Mouse (Mus musculus): Measurements from ENCODE around the gene Bend5.

Bend5 gene

DNA sequence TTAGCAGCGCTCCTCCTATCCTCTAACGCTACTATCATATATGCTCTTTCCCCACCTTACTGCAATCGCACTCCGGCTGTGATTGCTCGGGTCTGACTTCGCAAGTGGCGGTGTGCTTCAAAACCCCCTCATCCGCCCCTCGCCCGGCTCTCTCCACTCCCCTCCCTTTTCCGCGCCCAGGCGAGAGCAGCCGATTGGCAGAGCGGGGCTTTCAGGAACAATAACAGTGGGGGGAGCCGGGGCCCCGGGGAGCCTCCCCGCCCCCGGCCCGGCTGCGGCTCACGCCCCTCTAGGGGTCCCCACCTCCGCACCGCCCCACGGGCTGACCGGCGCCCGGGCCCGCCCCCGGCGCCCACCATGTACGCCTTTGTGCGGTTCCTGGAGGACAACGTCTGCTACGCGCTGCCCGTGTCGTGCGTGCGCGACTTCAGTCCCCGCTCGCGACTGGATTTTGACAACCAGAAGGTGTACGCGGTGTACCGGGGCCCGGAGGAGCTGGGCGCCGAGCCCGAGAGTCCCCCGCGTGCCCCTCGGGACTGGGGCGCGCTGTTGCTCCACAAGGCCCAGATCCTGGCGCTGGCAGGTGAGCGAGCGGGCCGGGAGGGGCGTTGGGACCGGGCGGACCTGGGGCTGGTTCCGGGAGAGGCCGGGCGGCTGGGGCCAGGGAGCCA lies at the start of gene Bend5:
TSS of gene Bend5 (plus strand) at position 189 of the 671 bp plus-strand sequence.
- DNase-seq (ENCODE audit: low read depth, low spot score): peak; percentile 82

DNA sequence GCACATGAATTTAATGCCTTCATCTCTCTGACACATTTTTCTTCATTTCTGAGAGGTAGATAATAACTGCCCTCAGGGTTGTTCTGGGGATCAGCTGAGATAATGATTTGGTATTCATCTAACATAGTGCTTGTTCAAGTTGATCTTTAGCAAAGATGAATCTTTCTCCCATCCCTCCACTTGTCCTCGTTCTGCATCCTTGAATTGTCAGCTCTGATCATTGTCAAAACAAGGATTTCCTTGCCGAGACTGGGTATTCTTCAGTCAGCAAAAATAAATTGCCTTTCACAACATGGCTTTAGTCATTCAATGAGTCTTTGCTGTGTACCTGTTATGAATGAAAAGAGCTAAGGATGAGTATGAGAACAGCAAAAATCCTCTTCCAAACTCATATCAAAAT lies 47.0 kb upstream of the Bend5 start:
- no peak for DNase-seq (ENCODE audit: low read depth, low spot score)

DNA sequence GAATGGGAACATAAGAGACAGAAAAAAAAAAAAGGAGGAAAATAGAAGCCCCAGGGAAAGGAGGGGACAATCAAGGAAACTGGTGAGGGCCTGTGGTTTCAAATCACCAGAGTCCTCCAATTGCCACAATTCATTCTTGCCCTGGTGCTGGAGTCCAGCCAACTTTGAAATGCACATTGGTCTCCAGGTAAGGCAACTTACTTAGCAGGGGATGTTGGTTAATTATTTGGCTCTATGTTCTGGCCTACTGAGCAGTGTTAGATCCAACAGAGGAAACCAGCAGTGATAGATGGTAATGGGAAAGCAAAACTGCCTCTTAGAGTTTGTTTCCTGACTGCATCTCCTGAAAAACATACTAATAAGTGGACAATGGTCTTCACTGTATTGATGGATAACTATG lies 37.6 kb upstream of the Bend5 start:
- DNase-seq (ENCODE audit: low read depth, low spot score): no peak

- no peak for DNase-seq (ENCODE audit: low read depth, low spot score)
Observed at GRCm38 (mm10) chr4:111378071-111378470, 36.7 kb upstream of the Bend5 start.

DNA sequence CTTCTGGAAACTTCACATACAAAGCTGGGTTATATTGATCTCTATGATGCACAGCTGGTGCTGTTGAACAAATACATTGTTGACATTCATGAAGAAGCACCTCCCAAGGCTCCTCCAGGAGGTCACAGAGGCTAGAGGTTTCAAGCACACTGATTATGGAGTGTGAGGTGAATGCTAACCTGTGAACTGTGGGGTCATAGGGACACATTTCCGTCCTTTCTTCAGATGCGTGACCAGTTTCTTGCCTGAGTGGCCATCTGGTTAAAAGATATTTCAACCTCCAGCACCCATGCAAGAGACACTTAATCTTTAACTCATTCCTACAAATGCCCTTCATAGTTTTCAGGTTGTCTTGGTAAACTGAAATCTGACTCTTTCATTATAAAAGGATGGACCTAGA lies 31.7 kb upstream of the Bend5 start:
- DNase-seq (ENCODE audit: low read depth, low spot score): no peak

- DNase-seq (ENCODE audit: low read depth, low spot score): peak; percentile 4
Observed at GRCm38 (mm10) chr4:111390736-111391135, 24.1 kb upstream of the Bend5 start.

GRCm38 (mm10) chr4:111399784-111400183 lies 15.0 kb upstream of the Bend5 start:
- DNase-seq (ENCODE audit: low read depth, low spot score): no peak

DNA sequence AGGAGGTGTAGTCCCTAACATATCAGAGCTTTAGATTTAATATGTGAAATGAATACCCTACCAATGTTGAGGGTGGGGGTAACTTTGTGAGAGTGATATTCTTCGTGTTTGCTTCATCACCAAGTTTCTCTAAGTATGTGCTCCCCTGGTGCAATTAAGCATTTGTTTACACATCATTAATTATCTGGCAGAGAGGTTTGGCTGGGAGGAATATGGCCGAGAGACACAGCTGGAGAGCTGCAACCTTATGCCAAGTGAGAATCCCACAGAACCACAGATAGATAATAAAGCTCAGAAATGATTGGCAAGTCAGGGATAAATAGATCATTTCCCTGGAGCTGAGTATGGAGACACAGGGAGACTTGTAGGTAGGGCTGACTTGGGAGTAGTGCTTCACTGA lies 14.1 kb upstream of the Bend5 start:
- no peak for DNase-seq (ENCODE audit: low read depth, low spot score)

DNA sequence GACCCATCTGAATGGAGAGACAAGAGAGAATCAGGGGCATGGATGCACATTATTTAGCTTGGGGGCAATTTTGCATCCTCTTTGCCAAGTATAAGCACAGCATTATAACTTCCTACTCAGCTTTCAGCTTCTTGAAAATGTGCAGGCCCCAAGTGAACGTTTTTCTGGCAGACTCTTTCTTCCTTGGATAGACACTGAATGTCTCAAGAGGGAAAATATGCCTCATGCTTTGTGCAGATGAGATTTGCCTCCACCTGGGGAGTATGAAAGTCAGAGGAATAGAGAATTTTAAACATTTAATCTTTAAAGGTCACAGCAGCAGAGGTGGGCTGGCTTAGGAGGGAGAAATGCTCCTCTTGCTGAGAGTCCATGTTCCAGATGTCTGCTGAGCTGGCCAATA lies 11.6 kb upstream of the Bend5 start:
- no peak for DNase-seq (ENCODE audit: low read depth, low spot score)

DNA sequence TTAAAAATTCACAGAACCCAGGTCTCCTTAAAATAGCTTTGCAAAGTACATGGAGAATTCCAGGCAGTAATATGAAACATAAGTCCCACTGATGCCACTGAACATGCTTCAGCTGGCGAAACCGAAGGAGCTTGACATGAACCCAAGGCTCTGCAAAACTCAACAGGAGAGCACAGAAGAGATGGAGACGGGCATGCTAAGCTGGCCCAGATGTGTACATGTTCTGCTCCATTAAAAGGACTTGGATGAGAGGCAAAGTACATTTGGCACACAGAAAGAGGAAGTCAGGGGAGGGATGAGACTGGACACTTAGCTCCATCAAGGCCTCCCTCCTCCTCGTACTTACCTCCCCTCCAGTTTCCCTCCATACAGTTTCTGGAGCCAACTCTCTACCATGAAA lies 4.1 kb upstream of the Bend5 start:
- DNase-seq (ENCODE audit: low read depth, low spot score): no peak

- no peak for DNase-seq (ENCODE audit: low read depth, low spot score)
Observed at GRCm38 (mm10) chr4:111414399-111414798, 407 bp upstream of the Bend5 start.

- no peak for DNase-seq (ENCODE audit: low read depth, low spot score)
Observed at GRCm38 (mm10) chr4:111416126-111416525, 1.3 kb downstream of the Bend5 start.

- DNase-seq (ENCODE audit: low read depth, low spot score): no peak
Observed at GRCm38 (mm10) chr4:111416551-111416950, 1.7 kb downstream of the Bend5 start.

DNA sequence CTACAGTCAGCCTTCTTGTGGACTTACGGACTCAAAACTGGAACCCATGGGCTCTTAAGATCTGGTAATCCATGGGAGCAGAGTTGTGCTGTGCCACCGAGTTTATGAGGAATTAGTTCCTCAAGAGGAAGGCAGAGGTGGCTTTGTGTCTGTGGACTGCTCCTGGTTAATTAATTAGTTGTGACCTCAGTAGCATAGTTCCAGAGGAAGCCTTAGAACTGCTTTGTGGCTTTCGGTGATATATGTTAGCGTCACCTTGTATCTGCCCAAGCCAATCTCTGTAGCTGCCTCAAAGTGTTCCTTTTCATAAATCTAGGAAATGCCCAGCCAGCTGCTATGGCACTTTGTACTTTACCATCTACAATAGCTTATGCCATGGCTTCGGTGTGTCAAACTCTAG lies 2.9 kb downstream of the Bend5 start:
- DNase-seq (ENCODE audit: low read depth, low spot score): no peak

GRCm38 (mm10) chr4:111419476-111419875 lies 4.7 kb downstream of the Bend5 start:
- DNase-seq (ENCODE audit: low read depth, low spot score): no peak

DNA sequence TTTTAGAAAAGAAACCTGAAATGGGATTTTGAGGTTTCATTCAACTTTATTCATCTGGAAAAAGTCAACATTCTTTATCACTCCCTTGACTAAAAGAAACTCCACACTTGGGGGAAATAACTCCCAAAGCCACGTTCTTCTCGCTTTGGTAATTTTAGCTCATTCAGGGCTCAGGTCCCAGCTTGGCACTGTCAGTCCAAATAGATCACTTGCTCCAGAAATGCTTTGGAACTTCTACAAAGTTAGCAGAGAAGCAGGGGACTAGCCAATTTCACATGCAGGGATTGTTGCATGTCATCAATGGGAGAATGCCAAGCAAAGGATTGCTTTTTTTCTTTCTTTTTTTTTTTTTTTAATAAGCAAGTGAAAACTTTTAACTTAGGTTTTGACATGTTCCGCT lies 5.2 kb downstream of the Bend5 start:
- DNase-seq (ENCODE audit: low read depth, low spot score): no peak

DNA sequence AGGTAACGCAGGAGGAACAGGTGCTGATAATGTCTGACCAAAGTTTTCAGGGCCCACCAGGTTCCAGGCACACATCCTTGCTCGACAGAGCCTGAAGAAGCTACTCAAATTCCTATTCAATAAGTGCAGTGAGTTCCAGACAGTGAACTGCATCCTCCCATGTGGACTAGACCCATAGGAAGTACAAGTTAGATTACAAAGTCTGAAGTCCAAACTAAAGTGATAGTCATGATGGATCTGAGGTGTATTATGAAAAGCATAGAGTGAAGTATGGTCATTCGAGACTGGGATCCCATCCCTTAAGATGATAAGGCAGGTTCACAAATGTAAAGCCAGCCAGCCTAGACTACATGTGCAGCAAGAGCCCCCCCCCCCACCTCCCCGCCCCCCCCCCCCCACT lies 6.1 kb downstream of the Bend5 start:
- DNase-seq (ENCODE audit: low read depth, low spot score): no peak

GRCm38 (mm10) chr4:111421785-111422184 lies 7.0 kb downstream of the Bend5 start:
- no peak for DNase-seq (ENCODE audit: low read depth, low spot score)

DNA sequence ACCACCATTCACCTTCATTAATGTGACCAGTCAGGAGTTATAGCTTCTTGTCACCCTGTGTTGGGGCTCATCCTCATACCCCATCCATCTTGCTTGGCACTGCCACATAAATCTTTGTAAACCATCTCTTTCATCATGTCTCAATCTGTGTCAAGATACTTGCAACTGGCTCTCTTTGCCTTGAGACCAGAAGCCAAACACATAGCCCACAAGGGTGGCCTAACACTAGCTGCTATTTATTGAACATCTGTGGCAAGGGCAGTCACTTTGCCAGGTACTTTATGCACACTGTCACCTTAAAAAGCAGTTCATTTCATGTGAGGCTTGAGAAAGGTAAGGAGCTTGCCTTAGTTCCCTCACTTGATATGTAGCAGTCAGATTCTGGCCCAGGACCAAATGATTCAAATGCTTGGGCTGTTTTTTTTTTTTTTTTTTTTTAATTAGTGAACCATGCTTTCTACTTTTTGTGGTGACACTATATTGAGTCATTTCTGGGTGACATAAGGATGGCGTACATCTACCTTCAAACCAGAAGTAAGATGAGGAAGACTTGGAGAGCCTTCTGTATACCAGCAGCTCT lies 9.7 kb downstream of the Bend5 start:
- DNase-seq (ENCODE audit: low read depth, low spot score): no peak

DNA sequence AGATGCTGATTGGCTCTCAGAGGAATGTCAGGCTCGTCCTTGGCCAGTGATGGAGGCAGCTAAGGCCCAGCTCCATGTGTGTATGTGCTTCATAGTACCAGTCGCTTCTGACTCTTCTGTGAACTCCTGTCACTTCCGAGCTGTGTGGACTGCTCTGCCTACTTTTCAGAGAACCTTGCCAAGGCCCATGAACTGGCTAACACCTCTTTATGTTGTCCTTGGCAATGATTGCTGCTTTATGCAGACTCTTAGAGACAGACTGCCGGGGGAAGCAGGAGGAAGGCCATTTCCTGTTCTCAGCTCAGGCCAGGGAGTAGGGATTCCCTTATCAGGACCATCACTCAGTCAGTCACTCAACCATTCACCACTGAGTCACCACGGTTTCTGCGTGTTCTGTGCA lies 10.4 kb downstream of the Bend5 start:
- no peak for DNase-seq (ENCODE audit: low read depth, low spot score)

DNA sequence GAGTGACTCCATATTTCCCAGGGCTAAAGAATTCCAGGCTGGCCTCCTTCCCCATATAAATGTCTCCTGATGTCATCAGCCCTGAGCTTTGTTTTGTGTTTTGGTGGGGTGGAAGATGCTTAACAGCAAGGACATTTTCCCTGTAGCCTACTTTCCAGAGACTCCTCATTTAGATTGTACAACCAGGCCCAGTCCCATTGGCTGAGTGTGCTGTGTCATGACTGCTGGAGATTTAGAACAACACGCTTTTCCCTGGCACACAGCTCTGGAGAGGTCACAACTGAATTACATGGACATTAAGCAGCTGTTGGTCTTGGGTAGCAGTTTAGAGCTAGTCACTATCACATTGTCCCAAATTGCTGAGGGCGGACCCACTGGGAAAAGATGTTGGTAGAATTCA lies 16.4 kb downstream of the Bend5 start:
- DNase-seq (ENCODE audit: low read depth, low spot score): no peak

GRCm38 (mm10) chr4:111432013-111432412 lies 17.2 kb downstream of the Bend5 start:
- DNase-seq (ENCODE audit: low read depth, low spot score): no peak

GRCm38 (mm10) chr4:111432417-111432816 lies 17.6 kb downstream of the Bend5 start:
- no peak for DNase-seq (ENCODE audit: low read depth, low spot score)

GRCm38 (mm10) chr4:111441709-111442108 lies 26.9 kb downstream of the Bend5 start:
- DNase-seq (ENCODE audit: low read depth, low spot score): no peak

Data from ZHBTc4 (cell line).